Mouse (Mus musculus) MEL (cell line): ENCODE measurements around the gene Dock1. TPM values are rescaled to one million over a fixed set of nuclear protein-coding genes. Genes with fewer than 3 reads are reported as not detected.

Experiments used
- DNase-seq: peaks from one replicate; pipeline ENCODE4 v3.0.0; 2011; ENCODE audit warnings: low read depth, low spot score
- H3K27ac ChIP-seq: 2 replicates; pipeline ENCODE4 v1.5.1; 2012; ENCODE audit warnings: low read depth, mild to moderate bottlenecking, control low read depth, low read length, moderate library complexity; ENCODE audit not compliant: control insufficient read depth
- H3K27me3 ChIP-seq, 2 experiments: fragments of 150-350 bp in 1 of 2; sonication (generic) in 1 of 2; 2 replicates each; pipeline ENCODE4 v1.6.1; 2012; ENCODE audit warnings: low read length in 2 of 2, mild to moderate bottlenecking in 2 of 2, improper control_type of control experiment in 1 of 2, moderate library complexity in 1 of 2; ENCODE audit not compliant: insufficient read depth in 2 of 2, control insufficient read depth in 1 of 2
- H3K36me3 ChIP-seq, 2 experiments: 2 replicates each; pipeline ENCODE4 v1.6.1; 2012 to 2014; ENCODE audit warnings: low read length in 2 of 2, improper control_type of control experiment in 1 of 2, inconsistent platforms in 1 of 2, mild to moderate bottlenecking in 1 of 2; ENCODE audit not compliant: insufficient read depth in 2 of 2, control insufficient read depth in 1 of 2
- H3K4me1 ChIP-seq, 2 experiments: fragments of 150-350 bp in 1 of 2; sonication (generic) in 1 of 2; 2 replicates each; pipeline ENCODE4 v1.6.1; 2012; ENCODE audit warnings: low read length in 2 of 2, improper control_type of control experiment in 1 of 2, mild to moderate bottlenecking in 1 of 2; ENCODE audit not compliant: insufficient read depth in 2 of 2, control insufficient read depth in 1 of 2
- H3K4me3 ChIP-seq, 2 experiments: fragments of 150-350 bp in 1 of 2; sonication (generic) in 1 of 2; 2 replicates each; pipeline ENCODE4 v1.5.1; 2012; ENCODE audit warnings: low read depth in 2 of 2, low read length in 2 of 2, mild to moderate bottlenecking in 2 of 2, moderate library complexity in 2 of 2, control low read depth in 1 of 2, improper control_type of control experiment in 1 of 2; ENCODE audit not compliant: control insufficient read depth in 1 of 2, insufficient read depth in 1 of 2
- H3K79me2 ChIP-seq: 2 replicates; pipeline ENCODE4 v1.6.1; 2012; ENCODE audit warnings: mild to moderate bottlenecking, low read length, moderate library complexity; ENCODE audit not compliant: control insufficient read depth, poor library complexity, insufficient read depth
- H3K9ac ChIP-seq: 2 replicates; pipeline ENCODE4 v1.6.1; 2012; ENCODE audit warnings: low read depth, mild to moderate bottlenecking, control low read depth, low read length, moderate library complexity; ENCODE audit not compliant: control insufficient read depth, poor library complexity, severe bottlenecking
- H3K9me3 ChIP-seq: fragments of 150-350 bp; sonication (generic); replicated peaks from 2 replicates; pipeline ENCODE4 v1.6.1; 2012; ENCODE audit warnings: mild to moderate bottlenecking, low read length, improper control_type of control experiment, moderate library complexity; ENCODE audit not compliant: insufficient read depth
- ELF1 ChIP-seq: IDR thresholded peaks from 2 replicates; pipeline ENCODE4 v1.6.1; 2014; ENCODE audit warnings: low read depth, mild to moderate bottlenecking, inconsistent platforms, low read length, improper control_type of control experiment, moderate library complexity
- ETS1 ChIP-seq: IDR thresholded peaks from 2 replicates; pipeline ENCODE4 v1.6.1; 2012; ENCODE audit warnings: low read depth, mild to moderate bottlenecking, inconsistent platforms, low read length, improper control_type of control experiment, moderate library complexity
- GABPA ChIP-seq: IDR thresholded peaks from 2 replicates; pipeline ENCODE4 v1.6.1; 2012; ENCODE audit warnings: low read depth, mild to moderate bottlenecking, inconsistent platforms, low read length, improper control_type of control experiment, moderate library complexity
- GATA1 ChIP-seq: IDR thresholded peaks from 2 replicates; pipeline ENCODE4 v1.6.1; 2011; ENCODE audit warnings: low read depth, low read length, improper control_type of control experiment
- HCFC1 ChIP-seq: IDR thresholded peaks from 2 replicates; pipeline ENCODE4 v1.6.1; 2012; ENCODE audit warnings: low read depth, mild to moderate bottlenecking, inconsistent platforms, low read length, improper control_type of control experiment, moderate library complexity
- KAT2A ChIP-seq: conservative IDR thresholded peaks from 2 replicates; pipeline ENCODE4 v1.6.1; 2012; ENCODE audit warnings: low read depth, low read length, improper control_type of control experiment, inconsistent platforms
- MAX ChIP-seq: IDR thresholded peaks from 2 replicates; pipeline ENCODE4 v1.6.1; 2011; ENCODE audit warnings: low read length, improper control_type of control experiment
- MAZ ChIP-seq: IDR thresholded peaks from 2 replicates; pipeline ENCODE4 v1.6.1; 2012; ENCODE audit warnings: low read depth, mild to moderate bottlenecking, inconsistent platforms, low read length, improper control_type of control experiment
- MXI1 ChIP-seq: IDR thresholded peaks from 2 replicates; pipeline ENCODE4 v1.6.1; 2011; ENCODE audit warnings: mild to moderate bottlenecking, low read depth, low read length, improper control_type of control experiment
- MYB ChIP-seq: IDR thresholded peaks from 2 replicates; pipeline ENCODE4 v1.6.1; 2011; ENCODE audit warnings: mild to moderate bottlenecking, low read depth, low read length, improper control_type of control experiment
- MYC ChIP-seq: IDR thresholded peaks from 2 replicates; pipeline ENCODE4 v1.6.1; 2011; ENCODE audit warnings: low read depth, mild to moderate bottlenecking, low read length, improper control_type of control experiment, moderate library complexity
- NELFE ChIP-seq: IDR thresholded peaks from 2 replicates; pipeline ENCODE4 v1.6.1; 2011; ENCODE audit warnings: low read depth, low read length, improper control_type of control experiment
- NRF1 ChIP-seq: IDR thresholded peaks from 2 replicates; pipeline ENCODE4 v1.6.1; 2014; ENCODE audit warnings: low read depth, mild to moderate bottlenecking, inconsistent platforms, low read length, improper control_type of control experiment, moderate library complexity; ENCODE audit not compliant: poor library complexity, insufficient read depth, severe bottlenecking
- SMC3 ChIP-seq: IDR thresholded peaks from 2 replicates; pipeline ENCODE4 v1.6.1; 2011; ENCODE audit warnings: low read depth, low read length, improper control_type of control experiment
- TAL1 ChIP-seq: IDR thresholded peaks from 2 replicates; pipeline ENCODE4 v1.6.1; 2012; ENCODE audit warnings: mild to moderate bottlenecking, inconsistent platforms, low read length, moderate library complexity, mixed read lengths
- TBP ChIP-seq: IDR thresholded peaks from 2 replicates; pipeline ENCODE4 v1.8.0; 2011; ENCODE audit warnings: low read depth, low read length, improper control_type of control experiment
- UBTF ChIP-seq: IDR thresholded peaks from 2 replicates; pipeline ENCODE4 v1.6.1; 2012; ENCODE audit warnings: low read depth, mild to moderate bottlenecking, inconsistent platforms, low read length, improper control_type of control experiment, moderate library complexity, borderline replicate concordance; ENCODE audit not compliant: insufficient read depth
- ZKSCAN1 ChIP-seq: IDR thresholded peaks from 2 replicates; pipeline ENCODE4 v1.6.1; 2012; ENCODE audit warnings: low read depth, mild to moderate bottlenecking, inconsistent platforms, low read length, improper control_type of control experiment, moderate library complexity
- ZMIZ1 ChIP-seq: IDR thresholded peaks from 2 replicates; pipeline ENCODE4 v1.6.1; 2012; ENCODE audit warnings: low read depth, mild to moderate bottlenecking, inconsistent platforms, low read length, improper control_type of control experiment, moderate library complexity
- polyA plus RNA-seq, 2 experiments: library from polyadenylated mRNA; stranded (reverse) in 1 of 2; unstranded in 1 of 2; fragments of >175 nt in 1 of 2; fragments of >200 nt in 1 of 2; gene quantifications; 2 replicates each; pipeline versions ENCODE4 v1.2.1 to v1.2.4; 2012; ENCODE audit warnings: low replicate concordance in 2 of 2, low read depth in 1 of 2; ENCODE audit not compliant: insufficient read length in 2 of 2, insufficient read depth in 1 of 2, missing spikeins in 1 of 2
- total RNA-seq: library from RNA; depleted of rRNA; stranded (reverse); fragments of 300-350 nt; gene quantifications from 2 replicates; pipeline ENCODE4 v1.2.3, GENCODE M21; 2012

Dock1 gene
- total and polyA plus RNA-seq, 3 experiments = not detected

- Histone ChIP-seq H3K79me2 (no peaks in the 10 kb centered on the region), H3K27ac (no peak overlapping the region), H3K9ac (no peak overlapping the region), H3K27me3 (no peaks in the 10 kb centered on the region), H3K4me1 (no peaks in the 10 kb centered on the region), H3K4me3 (no peak overlapping the region), H3K36me3 (no peaks in the 10 kb centered on the region), H3K9me3 (no peaks in the 10 kb centered on the region)
- no peak for DNase-seq
- TF ChIP-seq MAX (no peak), ZMIZ1 (no peak), TBP (no peak), NELFE (no peak), TAL1 (no peak), KAT2A (no peak), NRF1 (no peak), SMC3 (no peak), ELF1 (no peak), HCFC1 (no peak), UBTF (no peak), ZKSCAN1 (no peak)
These were observed 319.8 kb downstream of the Dock1 start for GRCm38 (mm10) chr7:134990244-134990643.

DNA sequence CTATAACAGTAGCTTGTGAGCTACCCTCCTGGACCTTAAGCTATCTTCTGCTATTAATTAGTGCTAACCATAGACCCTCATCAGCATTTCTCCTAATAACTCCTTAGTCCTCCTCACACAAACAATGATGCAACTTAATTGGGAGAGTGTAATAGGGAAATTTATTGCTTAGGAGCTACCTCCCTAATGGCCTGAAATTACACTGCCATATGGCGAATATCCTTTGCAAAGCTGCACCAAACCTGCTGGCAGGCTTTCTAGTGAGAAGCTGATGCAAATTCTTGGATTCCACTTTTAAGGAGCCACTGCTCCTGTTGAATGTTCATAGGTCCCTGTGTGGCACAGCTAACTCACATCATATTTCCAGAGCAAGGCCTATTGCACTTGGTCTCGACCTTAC, 320.5 kb downstream of the Dock1 start:
- H3K27ac ChIP-seq = no peak overlapping the region
- H3K79me2 ChIP-seq = no peaks in the 10 kb centered on the region
- no peak overlapping the region for H3K9ac ChIP-seq
- H3K4me1 ChIP-seq = no peaks in the 10 kb centered on the region
- no peaks in the 10 kb centered on the region for H3K27me3 ChIP-seq
- TF ChIP-seq ETS1 (no peak), MAX (no peak), MYC (no peak), MYB (no peak), MAZ (no peak), GATA1 (no peak), GABPA (no peak), MXI1 (no peak), ZMIZ1 (no peak)
- no peaks in the 10 kb centered on the region for H3K36me3 ChIP-seq
- H3K9me3 ChIP-seq = no peaks in the 10 kb centered on the region
- no peak for DNase-seq
- no peak overlapping the region for H3K4me3 ChIP-seq
